Mouse (Mus musculus) kidney, adult 8-10 months (tissue): ENCODE measurements around the gene Taf1c.
A peak's percentile ranks its signal among the peaks of the same experiment; 100 is the strongest.

ENCODE experiments used
- DNase-seq, 2 experiments: peaks; one replicate each; pipeline ENCODE4 v3.0.0; 2022

The Taf1c gene

GRCm38 (mm10) chr8:119569881-119570280 lies 35.1 kb downstream of the Taf1c start:
- no peak for DNase-seq

DNA sequence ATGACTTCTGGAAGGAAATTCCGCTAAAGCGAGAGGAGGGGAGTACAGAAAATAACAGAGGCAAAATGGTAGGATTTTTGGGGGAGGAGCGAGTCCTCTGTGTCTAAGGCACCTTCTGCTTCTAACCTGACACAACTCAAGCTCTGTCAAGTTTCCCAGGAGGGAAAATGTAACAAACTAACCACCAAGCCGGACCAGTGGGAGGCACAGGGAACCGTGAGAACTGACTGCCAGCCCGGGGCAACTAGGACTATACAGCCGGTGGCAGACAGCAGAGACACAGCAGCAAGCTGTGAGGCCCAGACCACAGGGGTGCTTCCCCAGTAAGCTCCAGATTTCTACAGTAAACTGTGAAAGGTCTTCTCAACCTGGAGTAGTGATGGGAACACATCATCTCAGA lies 36.1 kb downstream of the Taf1c start:
- no peak for DNase-seq

DNA sequence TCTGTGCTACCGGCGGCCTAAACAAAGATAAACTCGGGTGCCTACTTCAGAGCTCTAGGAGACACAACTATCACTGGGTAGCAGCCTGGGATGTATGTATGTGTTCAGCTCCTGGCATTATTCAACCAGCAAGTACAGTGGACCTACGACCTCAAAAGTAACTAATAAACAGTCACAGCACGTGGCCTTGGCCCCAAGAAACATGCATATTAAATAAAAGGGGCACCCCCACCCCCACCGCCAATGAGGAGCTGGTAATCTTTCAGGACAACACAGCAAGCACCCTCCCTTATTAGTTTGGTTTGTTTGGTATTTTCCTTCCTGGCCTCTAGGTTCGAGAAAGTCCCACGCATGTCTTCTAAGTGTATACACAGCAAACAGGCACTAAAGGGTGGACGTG lies 36.8 kb downstream of the Taf1c start:
- peak in 1 of 2 experiments; percentile 48 for DNase-seq

DNA sequence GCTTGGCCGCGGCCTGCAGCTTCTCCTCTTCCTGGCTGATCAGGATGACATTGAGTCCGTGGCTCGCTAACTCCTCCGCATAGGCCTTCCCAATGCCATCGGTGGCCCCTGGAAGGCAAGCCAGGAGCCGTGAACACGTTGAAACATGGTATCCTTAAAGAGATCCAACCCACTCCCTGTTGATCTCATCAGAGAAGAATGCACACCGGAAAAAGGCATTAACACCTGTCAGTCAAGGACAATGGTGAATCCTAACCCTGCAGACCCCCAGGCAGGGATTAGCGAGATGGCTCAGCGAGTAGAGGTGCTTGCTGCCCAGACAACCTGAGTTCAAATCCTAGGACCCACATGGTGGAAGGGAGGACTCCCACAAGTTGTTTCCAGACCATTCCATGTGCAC lies 38.7 kb downstream of the Taf1c start:
- no peak for DNase-seq

DNA sequence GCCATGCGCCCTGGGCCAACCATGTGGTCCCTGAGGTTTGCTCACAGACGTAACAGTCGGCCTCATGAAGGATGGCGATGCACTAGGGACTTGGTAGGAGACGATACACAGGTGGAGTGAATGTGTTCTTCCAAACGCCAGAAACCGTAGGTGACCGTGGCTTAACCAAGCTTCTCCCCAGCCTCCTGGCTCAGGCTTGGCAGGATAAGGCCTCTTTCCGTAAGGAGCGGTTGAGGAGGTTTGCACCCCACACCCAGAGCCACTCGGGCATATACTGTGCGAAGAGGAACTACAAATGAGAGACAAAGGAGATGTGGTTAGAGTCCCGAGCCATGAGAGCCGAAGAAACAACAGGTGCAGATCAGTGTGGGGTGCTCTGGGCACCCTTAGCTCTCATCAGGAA lies 41.2 kb downstream of the Taf1c start:
- no peak for DNase-seq

DNA sequence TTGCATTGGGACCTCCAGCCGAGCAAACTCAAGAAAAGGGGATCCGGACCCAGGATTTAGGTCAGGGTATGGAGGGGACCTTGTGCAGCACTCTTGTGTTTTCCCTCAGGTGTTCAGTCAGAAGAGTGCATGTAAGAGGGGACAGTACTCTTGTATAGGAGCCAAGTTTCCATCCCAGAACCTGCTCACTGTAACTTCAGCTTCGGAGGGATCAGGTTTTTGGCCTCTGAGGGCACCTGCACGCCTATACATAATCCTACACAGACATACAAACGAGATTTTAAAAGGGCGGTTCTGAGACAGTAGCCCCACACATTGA lies 45.7 kb downstream of the Taf1c start:
- DNase-seq = no peak

- DNase-seq = peak; percentile 97
Observed at GRCm38 (mm10) chr8:119558603-119559401, 46.2 kb downstream of the Taf1c start, which contains the start of gene Mbtps1. Gene Mbtps1 (minus strand): TSS chr8:119558735.

DNA sequence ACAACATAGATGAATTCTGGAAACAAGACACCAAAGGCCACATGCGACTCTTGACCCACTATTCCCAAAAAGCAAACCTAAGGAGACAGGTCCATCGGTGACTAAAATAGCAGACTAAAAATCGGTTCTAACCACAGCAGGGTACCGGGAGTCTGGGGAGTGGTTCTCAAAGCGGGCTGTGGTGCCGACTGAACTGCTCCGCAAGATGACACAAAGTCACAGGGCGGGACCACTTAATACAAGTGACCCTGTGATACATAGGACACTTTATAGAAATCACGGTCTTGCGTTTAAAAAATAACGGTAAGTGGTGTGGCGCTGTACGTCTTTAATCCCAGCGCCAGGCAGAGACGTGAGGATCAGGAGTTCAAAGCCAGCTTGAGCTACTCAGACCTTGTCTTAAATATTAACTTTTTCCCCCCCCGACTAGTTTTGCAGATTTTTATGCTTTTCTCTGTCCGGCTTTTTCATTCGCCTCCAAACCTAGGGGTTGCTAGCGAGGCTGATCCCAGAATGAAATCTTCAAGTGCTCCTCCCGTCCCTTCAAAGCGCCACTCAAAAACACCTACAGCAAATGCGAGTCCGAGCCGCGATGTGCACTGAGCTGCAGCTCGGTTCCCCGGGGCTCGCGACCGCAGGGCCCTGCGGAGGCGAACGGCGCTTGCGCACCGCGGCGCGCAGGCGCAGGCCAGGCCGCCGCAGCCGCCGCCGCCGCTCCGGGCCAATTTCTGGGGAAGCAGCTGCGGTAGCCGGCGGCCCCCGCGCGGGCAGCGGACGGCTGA lies 47.0 kb downstream of the Taf1c start:
- peak in 1 of 2 experiments; percentile 15 for DNase-seq

- no peak for DNase-seq
Observed at GRCm38 (mm10) chr8:119557132-119557531, 47.9 kb downstream of the Taf1c start.

- peak in 1 of 2 experiments; percentile 48 for DNase-seq
Observed at GRCm38 (mm10) chr8:119555861-119556260, 49.2 kb downstream of the Taf1c start.

DNA sequence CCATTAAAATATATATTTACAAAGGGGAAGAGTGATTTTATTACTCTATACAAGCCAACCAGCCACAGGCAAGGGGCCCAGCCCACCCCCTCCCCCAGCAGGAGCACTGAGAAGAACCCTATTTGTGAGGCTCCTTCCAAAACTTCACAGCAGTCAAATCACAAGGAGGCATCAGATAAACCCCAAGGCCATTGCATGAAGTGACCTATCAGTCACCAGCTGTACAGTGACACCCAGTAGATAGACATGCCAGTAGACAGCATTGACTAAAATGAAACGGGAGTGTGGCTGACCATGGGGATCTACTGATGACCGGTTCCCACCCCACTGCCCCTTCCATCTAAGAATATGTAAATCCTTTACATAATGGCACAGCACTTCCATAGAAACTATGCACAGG lies 52.1 kb downstream of the Taf1c start:
- no peak for DNase-seq

DNA sequence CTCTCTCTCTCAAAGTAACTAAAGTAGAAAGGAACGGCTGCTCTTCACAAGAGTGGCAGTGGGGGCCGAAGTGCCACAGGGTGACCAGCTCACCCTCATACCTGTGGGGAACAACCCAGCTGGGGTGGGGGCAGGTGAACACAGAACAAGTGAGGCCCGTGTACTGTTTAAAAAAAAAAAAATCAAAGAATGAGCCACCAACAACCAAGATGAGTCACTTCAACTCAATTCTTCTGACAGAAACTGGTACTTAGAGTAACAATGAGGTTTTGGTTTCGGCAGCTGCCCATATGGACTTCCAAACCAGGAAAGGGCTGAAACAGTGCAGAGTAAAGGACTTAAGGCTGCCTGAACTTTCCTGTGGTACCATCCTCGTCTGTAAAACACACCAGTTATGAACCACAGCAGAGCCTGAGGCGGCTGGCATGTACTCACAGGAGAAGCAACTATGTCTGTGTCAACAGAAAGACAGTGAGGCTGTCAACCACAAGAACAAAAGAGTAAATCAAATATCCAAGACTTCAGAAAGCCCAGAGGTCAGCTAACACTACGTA lies 56.4 kb downstream of the Taf1c start:
- DNase-seq = no peak
